Mouse (Mus musculus) forebrain, embryonic 16.5 days (tissue): ENCODE data around the gene Hp. TPM values are rescaled to one million over a fixed set of nuclear protein-coding genes. Genes with fewer than 3 reads are reported as not detected.

Source experiments
- ATAC-seq: fragments of 200-750 bp; cut with Nextera tagmentation; 2 replicates; pipeline ENCODE4 v1.8.0; 2017; ENCODE audit warnings: mild to moderate bottlenecking, moderate library complexity
- H3K27ac ChIP-seq: fragments of 300-500 bp; sonication (generic); 2 replicates; pipeline ENCODE4 v1.5.1; 2014; ENCODE audit warnings: low read length, control low read depth
- H3K27me3 ChIP-seq: fragments of 300-500 bp; sonication (generic); replicated peaks from 2 replicates; pipeline ENCODE4 v1.6.1; 2014; ENCODE audit warnings: low read length; ENCODE audit not compliant: control insufficient read depth, insufficient read depth
- H3K36me3 ChIP-seq: fragments of 300-500 bp; sonication (generic); 2 replicates; pipeline ENCODE4 v1.6.1; 2014; ENCODE audit not compliant: control insufficient read depth, insufficient read depth
- H3K4me1 ChIP-seq: fragments of 300-500 bp; sonication (generic); replicated peaks from 2 replicates; pipeline ENCODE4 v1.6.1; 2014; ENCODE audit warnings: low read length; ENCODE audit not compliant: control insufficient read depth, insufficient read depth
- H3K4me2 ChIP-seq: fragments of 300-500 bp; sonication (generic); 2 replicates; pipeline ENCODE4 v1.6.1; 2014; ENCODE audit warnings: mild to moderate bottlenecking, low read length, control low read depth
- H3K4me3 ChIP-seq: fragments of 300-500 bp; sonication (generic); replicated peaks from 2 replicates; pipeline ENCODE4 v1.5.1; 2014; ENCODE audit warnings: mild to moderate bottlenecking, low read length, control low read depth
- H3K9ac ChIP-seq: fragments of 300-500 bp; sonication (generic); replicated peaks from 2 replicates; pipeline ENCODE4 v1.6.1; 2014; ENCODE audit warnings: low read depth, low read length, control low read depth
- H3K9me3 ChIP-seq: fragments of 300-500 bp; sonication (generic); 2 replicates; pipeline ENCODE4 v1.6.1; 2016; ENCODE audit warnings: low read length; ENCODE audit not compliant: control insufficient read depth
- WGBS: fragments of 180-500 bp; shearing (Covaris S2); extraction: QIAGEN DNeasy Blood & Tissue Kit; methylation state at CpG from one replicate; pipeline ENCODE4 v1.1.7; 2014; 5-methylcytosine and 5-hydroxymethylcytosine counted together
- polyA plus RNA-seq: library from polyadenylated mRNA; unstranded; fragments of >200 nt; fragmentation: Nextera tagmentation; extraction: Ambion mirVana; gene quantifications from 2 replicates; pipeline ENCODE4 v1.2.1, GENCODE M21; 2015

Gene Hp
- polyA plus RNA-seq, 1 experiment from 2014 or later, result 0.20 TPM

DNA sequence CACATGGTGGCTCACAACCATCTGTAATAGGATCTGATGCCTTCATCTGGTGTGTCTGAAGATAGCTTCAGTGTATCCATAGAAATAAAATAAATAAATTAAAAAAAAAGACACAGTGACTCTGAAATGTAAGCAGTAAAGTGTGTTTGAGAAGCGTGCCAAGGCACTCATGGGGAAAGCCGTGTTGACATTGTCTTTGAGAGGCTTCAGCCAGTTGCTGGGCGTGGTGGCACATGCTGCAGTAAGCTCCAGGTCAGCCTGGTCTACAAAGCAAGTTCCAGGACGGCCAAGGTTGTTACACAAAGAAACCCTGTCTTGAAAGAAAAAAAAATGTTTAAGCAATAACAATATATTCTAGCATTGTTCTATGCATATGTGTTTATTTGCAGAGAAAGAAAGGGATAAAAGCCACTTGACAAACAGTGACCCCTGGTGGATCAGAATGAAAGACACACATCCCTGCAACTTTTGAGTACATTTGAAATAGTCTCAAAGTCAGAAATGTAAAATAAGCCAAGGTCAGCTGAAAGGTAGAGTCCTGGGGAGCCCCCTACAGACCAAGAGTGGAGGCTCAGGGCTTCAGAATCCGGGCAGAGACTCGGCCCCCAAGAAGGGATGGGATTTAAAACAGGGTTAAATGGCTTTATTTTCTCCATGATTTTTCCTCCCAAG lies 14.3 kb upstream of the Hp start:
- ATAC-seq, result no peak
- 78% methylated on average over 6 of the region's 6 CpGs for WGBS
- Histone ChIP-seq H3K9ac (no peak overlapping the region), H3K27ac (no peak overlapping the region), H3K9me3 (no peaks in the 10 kb centered on the region), H3K4me3 (no peak overlapping the region), H3K27me3 (no peaks in the 10 kb centered on the region), H3K36me3 (no peaks in the 10 kb centered on the region), H3K4me1 (no peaks in the 10 kb centered on the region), H3K4me2 (no peak overlapping the region)

DNA sequence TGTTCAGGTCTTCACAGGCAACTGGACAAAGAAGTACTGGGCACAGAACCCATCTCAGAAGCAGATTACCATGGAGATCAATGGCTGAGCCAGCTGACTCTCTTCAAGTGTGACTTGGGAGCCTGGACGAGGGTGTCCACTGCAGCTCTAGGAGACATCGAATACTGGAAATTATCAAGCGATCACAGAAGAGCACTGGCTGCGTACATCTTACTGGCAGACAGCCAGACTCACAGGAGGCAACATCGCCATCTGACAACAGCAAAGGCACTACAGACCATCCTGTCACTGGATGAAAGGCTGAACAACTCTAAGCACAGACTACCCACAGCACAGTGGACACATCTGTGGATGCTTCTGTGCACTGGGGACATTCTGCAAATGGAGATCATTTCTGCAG lies 13.2 kb upstream of the Hp start:
- no peaks in the 10 kb centered on the region for H3K36me3 ChIP-seq
- H3K4me3 ChIP-seq, result no peak overlapping the region
- H3K9ac ChIP-seq, result no peak overlapping the region
- no peaks in the 10 kb centered on the region for H3K27me3 ChIP-seq
- no peaks in the 10 kb centered on the region for H3K4me1 ChIP-seq
- H3K4me2 ChIP-seq, result no peak overlapping the region
- 84% methylated on average over 5 of the region's 5 CpGs for WGBS
- no peak overlapping the region for H3K27ac ChIP-seq
- H3K9me3 ChIP-seq, result no peaks in the 10 kb centered on the region
- ATAC-seq, result no peak

DNA sequence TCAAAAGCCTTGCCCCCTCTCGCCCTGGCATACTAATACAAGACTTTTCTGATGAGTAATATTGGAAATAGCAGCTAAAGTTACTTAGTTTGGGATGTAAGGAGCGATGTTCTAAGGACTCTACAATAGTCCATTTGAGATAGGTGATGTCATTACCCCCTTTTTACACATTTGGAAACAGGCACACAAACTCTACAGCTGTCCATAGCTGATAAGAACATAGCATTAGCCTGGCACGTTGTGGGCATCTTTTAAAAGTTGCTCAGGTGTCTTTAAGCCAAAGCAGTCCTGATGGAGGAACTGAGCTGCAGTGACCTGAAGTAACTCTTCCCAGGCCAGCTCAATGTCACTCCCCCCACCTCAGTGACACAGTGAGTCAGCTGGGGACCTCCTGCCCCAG lies 12.4 kb upstream of the Hp start:
- no peaks in the 10 kb centered on the region for H3K4me1 ChIP-seq
- WGBS, result 86% methylated on average over 3 of the region's 3 CpGs
- H3K27me3 ChIP-seq, result no peaks in the 10 kb centered on the region
- no peaks in the 10 kb centered on the region for H3K36me3 ChIP-seq
- H3K9me3 ChIP-seq, result no peaks in the 10 kb centered on the region
- H3K4me3 ChIP-seq, result no peak overlapping the region
- no peak overlapping the region for H3K4me2 ChIP-seq
- H3K9ac ChIP-seq, result no peak overlapping the region
- no peak overlapping the region for H3K27ac ChIP-seq
- no peak for ATAC-seq

DNA sequence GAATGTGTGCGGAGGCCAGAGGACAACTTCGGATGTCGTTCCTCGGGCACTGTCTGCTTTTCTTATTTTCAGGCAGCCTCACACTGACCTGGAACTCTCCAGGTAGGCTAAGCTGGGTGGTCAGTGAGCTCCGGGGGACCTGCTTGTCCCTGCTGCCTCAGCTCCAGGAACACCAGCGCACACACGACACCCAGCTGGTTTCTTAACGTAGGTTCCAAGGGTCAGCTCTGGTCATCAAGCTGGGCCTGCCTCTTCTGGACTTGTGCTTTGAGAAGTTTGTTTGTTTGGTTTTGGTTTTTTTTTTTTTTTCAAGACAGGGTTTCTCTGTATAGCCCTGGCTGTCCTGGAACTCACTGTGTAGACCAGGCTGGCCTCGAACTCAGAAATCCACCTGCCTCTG lies 11.9 kb upstream of the Hp start:
- Histone ChIP-seq H3K4me2 (no peak overlapping the region), H3K36me3 (no peaks in the 10 kb centered on the region), H3K4me3 (no peak overlapping the region), H3K27me3 (no peaks in the 10 kb centered on the region), H3K9ac (no peak overlapping the region), H3K9me3 (no peaks in the 10 kb centered on the region), H3K4me1 (no peaks in the 10 kb centered on the region), H3K27ac (no peak overlapping the region)
- ATAC-seq, result no peak
- WGBS, result 90% methylated on average over 9 of the region's 9 CpGs

DNA sequence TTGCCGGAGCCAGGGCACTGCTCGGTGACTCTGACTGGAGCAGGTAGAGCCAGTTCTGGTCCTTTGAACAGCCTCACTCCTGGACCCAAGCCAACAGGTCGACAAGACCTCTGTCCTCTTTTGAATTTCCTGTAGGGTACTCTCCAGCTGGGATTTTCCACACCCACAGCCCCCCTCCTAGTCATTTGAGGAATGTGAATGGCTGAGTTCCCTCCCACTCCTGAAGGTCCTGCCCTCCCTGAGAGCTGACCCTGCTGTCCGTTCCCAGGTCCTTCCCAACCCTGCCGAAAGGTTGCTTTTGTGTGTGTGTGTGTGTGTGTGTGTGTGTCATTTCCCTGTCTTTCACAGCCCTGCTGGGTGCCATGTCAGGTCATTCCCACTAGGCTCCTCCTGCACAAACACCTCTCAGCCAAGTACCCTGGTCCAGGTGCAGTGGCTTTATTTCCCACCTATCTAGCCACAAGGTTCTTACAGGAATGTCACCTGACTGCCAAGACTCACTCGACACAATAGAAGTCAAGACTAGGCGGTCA lies 8.1 kb upstream of the Hp start:
- no peak overlapping the region for H3K9ac ChIP-seq
- no peak overlapping the region for H3K4me2 ChIP-seq
- ATAC-seq, result no peak
- H3K4me3 ChIP-seq, result no peak overlapping the region
- no peaks in the 10 kb centered on the region for H3K36me3 ChIP-seq
- no peak overlapping the region for H3K27ac ChIP-seq
- peaks cover 6% of the 10 kb centered on the region for H3K9me3 ChIP-seq
- no peaks in the 10 kb centered on the region for H3K27me3 ChIP-seq
- 63% methylated on average over 7 of the region's 7 CpGs for WGBS
- H3K4me1 ChIP-seq, result no peaks in the 10 kb centered on the region

DNA sequence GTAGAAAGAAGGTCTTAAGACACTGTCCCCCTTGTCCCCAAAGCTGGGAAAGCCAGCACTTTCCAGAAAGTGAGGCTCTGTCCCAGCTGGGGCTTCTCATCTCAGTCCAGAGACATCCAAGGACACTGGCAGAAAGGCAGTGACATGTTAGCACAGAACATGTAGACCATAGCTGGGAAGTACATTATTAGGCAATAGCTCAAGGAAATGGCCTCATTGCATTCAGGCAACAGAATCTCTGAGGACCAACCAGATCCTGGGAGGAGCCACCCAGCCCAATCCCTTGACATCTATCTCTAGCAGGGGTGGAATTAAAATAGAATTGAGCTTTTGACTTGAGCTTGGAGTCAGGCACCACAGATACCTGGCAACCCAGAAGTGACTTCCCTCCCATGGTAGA lies 6.7 kb upstream of the Hp start:
- Histone ChIP-seq H3K9ac (no peak overlapping the region), H3K4me2 (no peak overlapping the region), H3K36me3 (no peaks in the 10 kb centered on the region), H3K27ac (no peak overlapping the region), H3K27me3 (no peaks in the 10 kb centered on the region), H3K4me1 (no peaks in the 10 kb centered on the region), H3K4me3 (no peak overlapping the region), H3K9me3 (peaks cover 6% of the 10 kb centered on the region)
- ATAC-seq, result no peak

DNA sequence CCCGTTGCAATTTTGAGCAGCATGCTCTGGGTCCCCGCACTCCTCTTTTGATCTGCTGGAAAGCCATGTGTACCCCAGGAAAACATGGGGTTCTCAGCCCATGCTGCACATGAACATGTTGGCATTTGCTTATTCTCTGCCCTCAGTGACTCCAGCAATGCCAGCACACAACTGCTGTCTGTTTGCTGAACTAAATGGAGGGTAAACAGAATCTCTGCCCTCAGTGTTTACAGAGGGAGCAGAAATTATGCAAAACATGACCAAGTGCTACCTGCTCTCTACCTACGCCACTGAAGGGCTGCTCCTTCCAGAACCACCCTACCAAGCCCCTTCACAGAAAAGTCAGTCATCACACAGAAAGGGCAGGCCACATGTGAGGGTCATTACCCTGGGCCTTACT lies 5.9 kb upstream of the Hp start:
- no peak overlapping the region for H3K4me3 ChIP-seq
- no peak for ATAC-seq
- no peak overlapping the region for H3K27ac ChIP-seq
- H3K9me3 ChIP-seq, result peaks cover 6% of the 10 kb centered on the region
- H3K4me2 ChIP-seq, result no peak overlapping the region
- no peaks in the 10 kb centered on the region for H3K27me3 ChIP-seq
- H3K9ac ChIP-seq, result no peak overlapping the region
- no peaks in the 10 kb centered on the region for H3K4me1 ChIP-seq
- H3K36me3 ChIP-seq, result no peaks in the 10 kb centered on the region
- 89% methylated on average over 3 of the region's 3 CpGs for WGBS

DNA sequence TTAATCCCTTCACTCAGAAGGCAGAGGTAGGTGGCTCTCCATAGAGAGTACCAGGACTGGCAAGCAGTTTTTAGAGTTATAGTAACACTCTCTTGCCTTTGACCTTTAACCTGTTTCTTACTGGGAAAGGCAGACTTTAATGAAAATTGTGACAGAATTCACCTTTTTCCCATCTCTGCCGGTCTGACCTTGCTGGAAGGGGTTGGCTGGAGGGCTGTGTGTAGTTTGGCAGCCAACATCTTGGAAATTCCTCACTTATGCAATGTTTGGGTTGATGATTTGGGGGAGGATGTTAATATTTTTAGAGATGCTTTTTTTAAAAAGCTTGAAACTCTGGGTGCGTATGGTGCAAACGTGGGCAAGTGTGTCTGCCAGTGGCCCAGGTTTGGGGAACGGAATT lies 5.3 kb upstream of the Hp start:
- no peak for ATAC-seq
- WGBS, result 91% methylated on average over 4 of the region's 4 CpGs

DNA sequence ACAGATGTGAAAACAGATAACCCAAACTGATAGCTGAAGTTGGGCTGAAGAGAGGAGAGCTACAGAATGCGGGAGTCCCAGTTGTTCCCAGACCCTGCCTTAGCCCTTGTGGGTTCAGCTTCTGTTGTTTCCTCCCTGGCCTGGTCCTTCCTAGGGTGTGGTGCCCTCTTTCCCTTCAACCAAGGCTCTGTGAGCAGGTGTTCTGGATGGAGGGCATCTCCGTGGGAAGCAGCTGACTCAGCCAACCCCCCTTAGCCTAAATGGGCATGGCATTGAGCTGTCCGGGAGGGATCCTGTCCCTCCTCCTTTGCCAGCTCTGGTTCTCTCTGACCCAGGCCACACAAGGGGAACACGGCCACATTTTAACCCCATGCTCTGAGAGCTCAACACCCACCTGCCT lies 2.7 kb downstream of the Hp start:
- H3K27ac ChIP-seq, result no peak overlapping the region
- no peak overlapping the region for H3K4me3 ChIP-seq
- ATAC-seq, result no peak
- 78% methylated on average over 4 of the region's 4 CpGs for WGBS
- no peaks in the 10 kb centered on the region for H3K9me3 ChIP-seq
- no peak overlapping the region for H3K4me2 ChIP-seq
- no peaks in the 10 kb centered on the region for H3K36me3 ChIP-seq
- H3K9ac ChIP-seq, result no peak overlapping the region
- H3K4me1 ChIP-seq, result no peaks in the 10 kb centered on the region
- H3K27me3 ChIP-seq, result no peaks in the 10 kb centered on the region

More for the DNA sequence above, 5.3 kb upstream of the Hp start:
- Histone ChIP-seq H3K9me3 (peaks cover 6% of the 10 kb centered on the region), H3K4me3 (no peak overlapping the region), H3K4me1 (no peaks in the 10 kb centered on the region), H3K27ac (no peak overlapping the region), H3K4me2 (no peak overlapping the region), H3K36me3 (no peaks in the 10 kb centered on the region), H3K27me3 (no peaks in the 10 kb centered on the region), H3K9ac (no peak overlapping the region)

DNA sequence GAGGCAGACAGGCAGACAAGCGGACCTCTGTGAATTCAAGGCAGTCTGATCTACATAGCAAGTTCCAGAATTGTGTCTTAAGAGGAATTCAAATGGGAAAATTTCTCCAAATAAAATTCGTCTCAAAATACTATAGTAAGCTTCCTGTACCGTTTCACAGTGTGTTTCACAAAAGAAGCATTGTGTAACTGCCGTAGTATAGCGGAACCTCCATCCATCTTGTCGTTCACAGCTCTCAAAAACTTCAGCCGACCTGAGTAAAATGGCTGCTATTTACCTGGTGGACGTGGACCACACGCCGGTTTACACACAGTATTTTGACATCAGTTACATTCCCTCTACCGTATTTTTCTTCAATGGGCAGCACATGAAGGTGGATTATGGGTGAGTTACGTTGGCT lies 7.8 kb downstream of the Hp start:
- Histone ChIP-seq H3K4me2 (no peak overlapping the region), H3K27ac (no peak overlapping the region), H3K36me3 (no peaks in the 10 kb centered on the region), H3K4me1 (peaks cover 7% of the 10 kb centered on the region), H3K9me3 (no peaks in the 10 kb centered on the region), H3K9ac (no peak overlapping the region), H3K27me3 (no peaks in the 10 kb centered on the region), H3K4me3 (no peak overlapping the region)
- WGBS, result 90% methylated on average over 12 of the region's 12 CpGs
- ATAC-seq, result no peak
